Mouse (Mus musculus) heart, embryonic 15.5 days (tissue): ENCODE results near the gene Ttll12. TPM values are rescaled to one million over a fixed set of nuclear protein-coding genes. Genes with fewer than 3 reads are reported as not detected.

Experiments used
- ATAC-seq: fragments of 200-750 bp; cut with Nextera tagmentation; replicated peaks from 2 replicates; pipeline ENCODE4 v1.8.0; 2017; ENCODE audit warnings: low read depth, moderate TSS enrichment; ENCODE audit not compliant: insufficient number of reproducible peaks, insufficient read depth, low FRiP score
- H3K27ac ChIP-seq: fragments of 300-500 bp; sonication (generic); 2 replicates; pipeline ENCODE4 v1.5.1; 2015; ENCODE audit warnings: mild to moderate bottlenecking, inconsistent platforms
- H3K27me3 ChIP-seq: fragments of 300-500 bp; sonication (generic); 2 replicates; pipeline ENCODE4 v1.6.1; 2015; ENCODE audit warnings: inconsistent platforms
- H3K36me3 ChIP-seq: fragments of 300-500 bp; sonication (generic); 2 replicates; pipeline ENCODE4 v1.6.1; 2015; ENCODE audit warnings: mild to moderate bottlenecking, inconsistent platforms
- H3K4me1 ChIP-seq: fragments of 300-500 bp; sonication (generic); replicated peaks from 2 replicates; pipeline ENCODE4 v1.6.1; 2015; ENCODE audit warnings: inconsistent platforms
- H3K4me2 ChIP-seq: fragments of 300-500 bp; sonication (generic); 2 replicates; pipeline ENCODE4 v1.6.1; 2015; ENCODE audit warnings: inconsistent platforms, mild to moderate bottlenecking, moderate library complexity
- H3K4me3 ChIP-seq: fragments of 300-500 bp; sonication (generic); 2 replicates; pipeline ENCODE4 v1.5.1; 2015; ENCODE audit warnings: mild to moderate bottlenecking, inconsistent platforms
- H3K9ac ChIP-seq: fragments of 300-500 bp; sonication (generic); 2 replicates; pipeline ENCODE4 v1.6.1; 2015; ENCODE audit warnings: mild to moderate bottlenecking, inconsistent platforms
- H3K9me3 ChIP-seq: fragments of 300-500 bp; sonication (generic); replicated peaks from 2 replicates; pipeline ENCODE4 v1.6.1; 2016; ENCODE audit warnings: inconsistent platforms
- WGBS: fragments of 180-500 bp; shearing (Covaris S2); methylation state at CpG from one replicate; pipeline ENCODE4 v1.1.7; 2015; ENCODE audit warnings: mixed read lengths; 5-methylcytosine and 5-hydroxymethylcytosine counted together
- polyA plus RNA-seq: library from polyadenylated mRNA; unstranded; fragments of >200 nt; fragmentation: Nextera tagmentation; extraction: Ambion mirVana; gene quantifications from 2 replicates; pipeline ENCODE4 v1.2.1, GENCODE M21; 2015

The Ttll12 gene
- polyA plus RNA-seq, 1 experiment from 2014 or later: 14.4 TPM

GRCm38 (mm10) chr15:83615245-83615644 lies 20.3 kb upstream of the Ttll12 start:
- Histone ChIP-seq H3K9me3 (no peaks in the 10 kb centered on the region), H3K27me3 (no peaks in the 10 kb centered on the region), H3K4me3 (no peak overlapping the region), H3K4me2 (no peak overlapping the region), H3K4me1 (no peaks in the 10 kb centered on the region), H3K9ac (no peak overlapping the region), H3K36me3 (no peaks in the 10 kb centered on the region), H3K27ac (no peak overlapping the region)
- ATAC-seq: no peak
- WGBS: 90% methylated on average over 3 of the region's 3 CpGs

- H3K4me3 ChIP-seq: no peak overlapping the region
- peaks cover 12% of the 10 kb centered on the region for H3K4me1 ChIP-seq
- no peaks in the 10 kb centered on the region for H3K36me3 ChIP-seq
- 43% methylated on average over 15 of the region's 15 CpGs for WGBS
- no peak overlapping the region for H3K27ac ChIP-seq
- no peak overlapping the region for H3K4me2 ChIP-seq
- 0 out of 2 replicates have a peak, but pooled peaks have one; percentile 32 for ATAC-seq
- no peak overlapping the region for H3K9ac ChIP-seq
- H3K9me3 ChIP-seq: no peaks in the 10 kb centered on the region
- H3K27me3 ChIP-seq: no peaks in the 10 kb centered on the region
Observed at GRCm38 (mm10) chr15:83607115-83607802, 12.3 kb upstream of the Ttll12 start.

GRCm38 (mm10) chr15:83606700-83607099 lies 11.7 kb upstream of the Ttll12 start:
- Histone ChIP-seq H3K4me3 (no peak overlapping the region), H3K36me3 (no peaks in the 10 kb centered on the region), H3K4me2 (no peak overlapping the region), H3K27ac (no peak overlapping the region), H3K9me3 (no peaks in the 10 kb centered on the region), H3K4me1 (peaks cover 12% of the 10 kb centered on the region), H3K9ac (no peak overlapping the region), H3K27me3 (no peaks in the 10 kb centered on the region)
- WGBS: 84% methylated on average over 8 of the region's 8 CpGs
- no peak for ATAC-seq

GRCm38 (mm10) chr15:83606216-83606615 lies 11.3 kb upstream of the Ttll12 start:
- Histone ChIP-seq H3K9ac (no peak overlapping the region), H3K9me3 (no peaks in the 10 kb centered on the region), H3K4me3 (no peak overlapping the region), H3K4me2 (no peak overlapping the region), H3K4me1 (peaks cover 12% of the 10 kb centered on the region), H3K27me3 (no peaks in the 10 kb centered on the region), H3K36me3 (no peaks in the 10 kb centered on the region), H3K27ac (no peak overlapping the region)
- WGBS: 62% methylated on average over 11 of the region's 11 CpGs
- ATAC-seq: no peak

- no peaks in the 10 kb centered on the region for H3K27me3 ChIP-seq
- ATAC-seq: no peak
- no peak overlapping the region for H3K4me3 ChIP-seq
- H3K4me2 ChIP-seq: no peak overlapping the region
- H3K9ac ChIP-seq: no peak overlapping the region
- H3K27ac ChIP-seq: no peak overlapping the region
- WGBS: 95% methylated on average over 7 of the region's 7 CpGs
- H3K4me1 ChIP-seq: peaks cover 12% of the 10 kb centered on the region
- H3K36me3 ChIP-seq: no peaks in the 10 kb centered on the region
- H3K9me3 ChIP-seq: no peaks in the 10 kb centered on the region
Observed at GRCm38 (mm10) chr15:83603426-83603825, 8.5 kb upstream of the Ttll12 start.

GRCm38 (mm10) chr15:83603046-83603396 lies 8.1 kb upstream of the Ttll12 start:
- H3K9me3 ChIP-seq: no peaks in the 10 kb centered on the region
- no peak for ATAC-seq
- peak overlapping the region; percentile 56 for H3K27ac ChIP-seq
- H3K36me3 ChIP-seq: no peaks in the 10 kb centered on the region
- H3K4me2 ChIP-seq: no peak overlapping the region
- 88% methylated on average over 1 of the region's 1 CpGs for WGBS
- no peaks in the 10 kb centered on the region for H3K27me3 ChIP-seq
- no peak overlapping the region for H3K4me3 ChIP-seq
- no peak overlapping the region for H3K9ac ChIP-seq
- H3K4me1 ChIP-seq: peaks cover 12% of the 10 kb centered on the region

GRCm38 (mm10) chr15:83602372-83603045 lies 7.6 kb upstream of the Ttll12 start:
- WGBS: 66% methylated on average over 13 of the region's 13 CpGs
- Histone ChIP-seq H3K36me3 (no peaks in the 10 kb centered on the region), H3K4me3 (no peak overlapping the region), H3K9ac (no peak overlapping the region), H3K9me3 (no peaks in the 10 kb centered on the region), H3K27me3 (no peaks in the 10 kb centered on the region), H3K27ac (peak overlapping the region; percentile 56), H3K4me2 (no peak overlapping the region), H3K4me1 (peaks cover 12% of the 10 kb centered on the region)
- ATAC-seq: no peak

- H3K4me2 ChIP-seq: no peak overlapping the region
- peaks cover 3% of the 10 kb centered on the region for H3K4me1 ChIP-seq
- no peaks in the 10 kb centered on the region for H3K36me3 ChIP-seq
- H3K9ac ChIP-seq: no peak overlapping the region
- 61% methylated on average over 4 of the region's 4 CpGs for WGBS
- ATAC-seq: no peak
- H3K27ac ChIP-seq: no peak overlapping the region
- no peak overlapping the region for H3K4me3 ChIP-seq
- no peaks in the 10 kb centered on the region for H3K27me3 ChIP-seq
- H3K9me3 ChIP-seq: no peaks in the 10 kb centered on the region
Observed at GRCm38 (mm10) chr15:83601185-83601584, 6.2 kb upstream of the Ttll12 start.

GRCm38 (mm10) chr15:83596833-83597232 lies 1.9 kb upstream of the Ttll12 start:
- Histone ChIP-seq H3K4me1 (peaks cover 21% of the 10 kb centered on the region), H3K27ac (no peak overlapping the region), H3K9me3 (no peaks in the 10 kb centered on the region), H3K36me3 (no peaks in the 10 kb centered on the region), H3K27me3 (no peaks in the 10 kb centered on the region), H3K9ac (no peak overlapping the region), H3K4me3 (no peak overlapping the region), H3K4me2 (no peak overlapping the region)
- no peak for ATAC-seq
- 85% methylated on average over 4 of the region's 4 CpGs for WGBS

GRCm38 (mm10) chr15:83595364-83595711 lies 381 bp upstream of the Ttll12 start:
- H3K36me3 ChIP-seq: no peaks in the 10 kb centered on the region
- H3K4me1 ChIP-seq: peaks cover 21% of the 10 kb centered on the region
- H3K9me3 ChIP-seq: no peaks in the 10 kb centered on the region
- peak overlapping the region; percentile 51 for H3K9ac ChIP-seq
- H3K27me3 ChIP-seq: no peaks in the 10 kb centered on the region
- H3K4me3 ChIP-seq: peak overlapping the region; percentile 87
- ATAC-seq: no peak
- 33% methylated on average over 7 of the region's 7 CpGs for WGBS
- peak overlapping the region; percentile 73 for H3K4me2 ChIP-seq
- 0 out of 2 replicates have a peak overlapping the region, but pooled peaks have one; percentile 18 for H3K27ac ChIP-seq

GRCm38 (mm10) chr15:83593702-83594512 lies 1.1 kb downstream of the Ttll12 start:
- Histone ChIP-seq H3K4me2 (peak overlapping the region; percentile 73), H3K4me1 (peaks cover 21% of the 10 kb centered on the region), H3K27me3 (no peaks in the 10 kb centered on the region), H3K4me3 (peak overlapping the region; percentile 87), H3K36me3 (no peaks in the 10 kb centered on the region), H3K9me3 (no peaks in the 10 kb centered on the region), H3K27ac (no peak overlapping the region), H3K9ac (peak overlapping the region; percentile 78)
- 11% methylated on average over 19 of the region's 19 CpGs for WGBS
- peak; percentile 12 for ATAC-seq
